Mouse (Mus musculus) kidney, embryonic 16.5 days (tissue): ENCODE results near the gene Shox2. TPM values are rescaled to one million over a fixed set of nuclear protein-coding genes. Genes with fewer than 3 reads are reported as not detected.

Experiments used
- ATAC-seq: fragments of 200-750 bp; cut with Nextera tagmentation; 2 replicates; pipeline ENCODE4 v1.8.0; 2017; ENCODE audit warnings: moderate TSS enrichment; ENCODE audit not compliant: low FRiP score, low TSS enrichment
- H3K27ac ChIP-seq: fragments of 300-500 bp; sonication (generic); 2 replicates; pipeline ENCODE4 v1.5.1; 2014; ENCODE audit warnings: low read length
- H3K27me3 ChIP-seq: fragments of 300-500 bp; sonication (generic); 2 replicates; pipeline ENCODE4 v1.6.1; 2014; ENCODE audit warnings: low read length, control low read depth, mixed read lengths; ENCODE audit not compliant: insufficient read depth
- H3K36me3 ChIP-seq: fragments of 300-500 bp; sonication (generic); 2 replicates; pipeline ENCODE4 v1.6.1; 2014; ENCODE audit warnings: low read length, control low read depth, mixed read lengths; ENCODE audit not compliant: insufficient read depth
- H3K4me1 ChIP-seq: fragments of 300-500 bp; sonication (generic); 2 replicates; pipeline ENCODE4 v1.6.1; 2014; ENCODE audit warnings: low read length, control low read depth, mixed read lengths; ENCODE audit not compliant: insufficient read depth
- H3K4me2 ChIP-seq: fragments of 300-500 bp; sonication (generic); replicated peaks from 2 replicates; pipeline ENCODE4 v1.6.1; 2014; ENCODE audit warnings: low read depth, low read length
- H3K4me3 ChIP-seq: fragments of 300-500 bp; sonication (generic); 2 replicates; pipeline ENCODE4 v1.5.1; 2014; ENCODE audit warnings: mild to moderate bottlenecking, low read length
- H3K9ac ChIP-seq: fragments of 300-500 bp; sonication (generic); replicated peaks from 2 replicates; pipeline ENCODE4 v1.6.1; 2014; ENCODE audit warnings: low read length
- H3K9me3 ChIP-seq: fragments of 300-500 bp; sonication (generic); 2 replicates; pipeline ENCODE4 v1.6.1; 2016; ENCODE audit warnings: low read length, control low read depth
- WGBS: fragments of 180-500 bp; shearing (Covaris S2); extraction: QIAGEN DNeasy Blood & Tissue Kit; methylation state at CpG from one replicate; pipeline ENCODE4 v1.1.7; 2014; 5-methylcytosine and 5-hydroxymethylcytosine counted together
- polyA plus RNA-seq: library from polyadenylated mRNA; unstranded; fragments of >200 nt; fragmentation: Nextera tagmentation; extraction: Ambion mirVana; gene quantifications from 2 replicates; pipeline ENCODE4 v1.2.1, GENCODE M21; 2015

Gene Shox2
- polyA plus RNA-seq, 1 experiment from 2014 or later = 0.22 TPM

DNA sequence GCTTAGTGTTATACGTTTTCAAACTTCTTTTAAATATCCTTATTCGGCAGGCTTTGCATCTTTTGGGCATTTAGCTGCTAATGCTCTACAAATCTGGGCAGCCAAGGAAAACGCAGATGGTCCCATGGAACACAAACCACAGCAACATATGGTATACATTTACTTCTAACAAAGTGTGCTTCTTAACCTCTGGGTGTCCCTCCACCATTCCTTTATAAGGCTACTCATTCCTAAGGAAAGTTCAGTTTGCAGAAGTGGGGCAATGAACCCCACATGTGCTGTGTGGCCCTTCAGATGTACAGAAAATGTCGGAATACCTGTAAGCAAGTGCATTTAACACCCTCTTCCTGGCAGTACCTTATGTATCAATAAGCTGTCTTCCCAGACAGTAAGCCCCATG is 14.1 kb downstream of the Shox2 start:
- Histone ChIP-seq H3K27me3 (peaks cover 49% of the 10 kb centered on the region), H3K36me3 (no peaks in the 10 kb centered on the region), H3K9me3 (no peaks in the 10 kb centered on the region), H3K4me2 (no peak overlapping the region), H3K27ac (no peak overlapping the region), H3K9ac (no peak overlapping the region), H3K4me1 (no peaks in the 10 kb centered on the region), H3K4me3 (no peak overlapping the region)
- 72% methylated on average over 4 of the region's 4 CpGs for WGBS
- no peak for ATAC-seq

DNA sequence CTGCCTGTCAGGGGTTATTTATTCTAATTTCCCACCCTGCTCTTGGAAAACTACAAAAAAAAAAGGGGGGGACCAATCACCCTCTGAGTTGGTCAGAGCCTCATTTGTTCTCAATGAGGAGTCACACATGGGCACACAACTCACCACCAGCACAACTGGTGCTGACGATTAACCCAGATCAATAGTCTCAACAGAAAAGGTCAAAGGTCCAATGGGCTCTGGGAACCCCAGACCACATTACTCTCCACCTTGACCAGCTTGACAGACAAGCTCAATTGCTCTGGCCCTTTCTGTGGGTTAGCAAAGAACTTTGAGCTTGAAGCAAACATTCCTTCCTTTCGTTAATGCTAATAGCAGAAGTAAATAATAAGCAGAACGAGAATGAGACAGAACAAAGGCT is 16.7 kb downstream of the Shox2 start:
- WGBS = 63% methylated on average over 3 of the region's 3 CpGs
- H3K4me2 ChIP-seq = no peak overlapping the region
- H3K36me3 ChIP-seq = no peaks in the 10 kb centered on the region
- H3K4me1 ChIP-seq = no peaks in the 10 kb centered on the region
- H3K27ac ChIP-seq = no peak overlapping the region
- no peaks in the 10 kb centered on the region for H3K9me3 ChIP-seq
- no peak for ATAC-seq
- H3K4me3 ChIP-seq = no peak overlapping the region
- no peak overlapping the region for H3K9ac ChIP-seq
- peaks cover 25% of the 10 kb centered on the region for H3K27me3 ChIP-seq

- 65% methylated on average over 5 of the region's 5 CpGs for WGBS
- Histone ChIP-seq H3K9ac (no peak overlapping the region), H3K27ac (no peak overlapping the region), H3K9me3 (no peaks in the 10 kb centered on the region), H3K4me1 (no peaks in the 10 kb centered on the region), H3K4me3 (no peak overlapping the region), H3K36me3 (no peaks in the 10 kb centered on the region), H3K27me3 (no peaks in the 10 kb centered on the region; the same call in 1 of the 2 replicates), H3K4me2 (no peak overlapping the region)
- ATAC-seq = no peak
Measured at GRCm38 (mm10) chr3:66959972-66960371, 21.6 kb downstream of the Shox2 start.

DNA sequence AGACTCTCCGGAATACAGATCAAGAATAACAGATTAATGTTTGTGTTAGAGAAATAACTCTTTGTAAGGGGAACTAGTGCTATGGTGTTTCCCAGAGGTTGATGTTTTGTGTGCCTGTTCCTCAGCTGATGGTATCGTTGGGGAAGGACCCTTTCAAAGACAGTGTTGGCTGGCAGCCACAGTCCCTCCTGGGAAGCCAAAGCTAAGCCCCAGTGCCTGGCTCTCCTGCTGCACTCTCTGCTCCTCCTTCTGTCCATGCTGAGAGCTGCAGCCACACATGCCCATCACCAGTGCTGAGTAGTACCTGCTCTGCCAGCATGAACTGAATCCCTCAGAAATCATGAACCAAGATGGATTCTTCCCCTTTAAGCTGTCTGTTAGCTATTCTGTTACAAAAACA is 26.4 kb downstream of the Shox2 start:
- Histone ChIP-seq H3K9me3 (no peaks in the 10 kb centered on the region), H3K9ac (no peak overlapping the region), H3K4me2 (no peak overlapping the region), H3K4me3 (no peak overlapping the region), H3K27me3 (no peaks in the 10 kb centered on the region; the same call in 1 of the 2 replicates), H3K4me1 (no peaks in the 10 kb centered on the region), H3K27ac (no peak overlapping the region), H3K36me3 (no peaks in the 10 kb centered on the region)
- no peak for ATAC-seq
- WGBS = 66% methylated on average over 2 of the region's 2 CpGs

DNA sequence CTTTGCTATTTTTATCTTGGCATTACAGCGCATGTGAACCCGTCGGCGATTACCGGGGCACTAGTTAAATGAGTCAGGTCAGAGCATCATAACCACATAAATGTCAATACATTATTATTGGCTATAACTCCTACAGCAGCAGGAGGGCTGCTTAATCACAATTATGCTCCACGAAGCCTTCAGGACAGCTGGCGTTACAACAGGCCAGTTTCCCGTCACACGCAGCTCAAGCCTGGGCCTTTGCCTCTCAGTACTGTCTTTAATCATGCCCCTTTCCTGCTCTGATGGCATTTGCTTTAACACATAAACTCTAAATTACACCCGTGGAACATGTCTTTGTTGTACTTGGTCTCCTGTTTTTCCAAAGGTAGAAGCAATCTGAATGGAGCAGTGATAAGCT is 41.9 kb downstream of the Shox2 start:
- no peak for ATAC-seq
- 50% methylated on average over 10 of the region's 10 CpGs for WGBS

GRCm38 (mm10) chr3:66922436-66922835 is 59.1 kb downstream of the Shox2 start:
- WGBS = 76% methylated on average over 3 of the region's 3 CpGs
- ATAC-seq = no peak
- no peak overlapping the region for H3K4me2 ChIP-seq

More for the DNA sequence above, 41.9 kb downstream of the Shox2 start:
- Histone ChIP-seq H3K4me1 (no peaks in the 10 kb centered on the region), H3K4me3 (no peak overlapping the region), H3K36me3 (no peaks in the 10 kb centered on the region), H3K4me2 (no peak overlapping the region), H3K27me3 (no peaks in the 10 kb centered on the region), H3K9me3 (no peaks in the 10 kb centered on the region), H3K9ac (no peak overlapping the region), H3K27ac (no peak overlapping the region)

More at GRCm38 (mm10) chr3:66922436-66922835, 59.1 kb downstream of the Shox2 start:
- H3K4me3 ChIP-seq = no peak overlapping the region
- 0 out of 2 replicates have a peak, but pooled peaks cover 5% of the 10 kb centered on the region for H3K9me3 ChIP-seq
- no peaks in the 10 kb centered on the region for H3K4me1 ChIP-seq
- no peaks in the 10 kb centered on the region for H3K36me3 ChIP-seq
- no peak overlapping the region for H3K9ac ChIP-seq
- H3K27me3 ChIP-seq = no peaks in the 10 kb centered on the region
- H3K27ac ChIP-seq = no peak overlapping the region

Other genes starting within 250 kb of the Shox2 start
- gene Rsrc1, start 381 bp downstream of the Shox2 start, polyA plus RNA-seq = 28.3 and 28.9 TPM in 2 replicates